Mouse (Mus musculus) lung, postnatal 36 days (tissue): ENCODE measurements at regions not wholly inside any gene's neighbourhood (a gene's known extent, or its start where the extent isn't known, plus 50 kb on each side); places are given as distances from the start of the nearest gene placed in this dataset.

Experiments
- DNase-seq: peaks from one replicate; pipeline ENCODE4 v3.0.0; 2022; ENCODE audit warnings: mixed read lengths

- DNase-seq: no peak
These were observed 52.0 kb upstream of the C030005K15Rik start for GRCm38 (mm10) chr10:97778531-97778930.

- DNase-seq: peak; percentile 76
These were observed 52.8 kb upstream of the C030005K15Rik start for GRCm38 (mm10) chr10:97779335-97779734.

- DNase-seq: no peak
These were observed 67.2 kb upstream of the C030005K15Rik start for GRCm38 (mm10) chr10:97793804-97794203.

GRCm38 (mm10) chr10:97801448-97802265 is 75.1 kb upstream of the C030005K15Rik start:
- no peak for DNase-seq

GRCm38 (mm10) chr10:97807947-97808346 is 81.4 kb upstream of the C030005K15Rik start:
- no peak for DNase-seq

- peak; percentile 11 for DNase-seq
These were observed 116.0 kb upstream of the C030005K15Rik start for GRCm38 (mm10) chr10:97842574-97842973.

GRCm38 (mm10) chr10:97851487-97851886 is 124.9 kb upstream of the C030005K15Rik start:
- DNase-seq: no peak

GRCm38 (mm10) chr10:97877088-97877487 is 150.5 kb upstream of the C030005K15Rik start:
- DNase-seq: peak; percentile 21

- no peak for DNase-seq
These were observed 159.5 kb upstream of the C030005K15Rik start for GRCm38 (mm10) chr10:97886049-97886448.

- DNase-seq: no peak
These were observed 179.2 kb upstream of the C030005K15Rik start for GRCm38 (mm10) chr10:97905793-97906192.

- DNase-seq: no peak
These were observed 199.0 kb upstream of the C030005K15Rik start for GRCm38 (mm10) chr10:97925568-97925967.

GRCm38 (mm10) chr10:97940345-97940744 is 213.8 kb upstream of the C030005K15Rik start:
- DNase-seq: no peak

- DNase-seq: no peak
These were observed 239.3 kb upstream of the C030005K15Rik start for GRCm38 (mm10) chr10:97965881-97966280.

- DNase-seq: no peak
These were observed 240.4 kb upstream of the C030005K15Rik start for GRCm38 (mm10) chr10:97966931-97967330.

GRCm38 (mm10) chr10:98007037-98007436 is 280.5 kb upstream of the C030005K15Rik start:
- no peak for DNase-seq

GRCm38 (mm10) chr10:98008355-98008754 is 281.8 kb upstream of the C030005K15Rik start:
- no peak for DNase-seq

GRCm38 (mm10) chr10:98012916-98013315 is 286.4 kb upstream of the C030005K15Rik start:
- DNase-seq: no peak

- DNase-seq: no peak
These were observed 288.7 kb upstream of the C030005K15Rik start for GRCm38 (mm10) chr10:98014985-98015902.

GRCm38 (mm10) chr10:98016596-98017304 is 290.2 kb upstream of the C030005K15Rik start:
- peak; percentile 11 for DNase-seq

- no peak for DNase-seq
These were observed 302.6 kb upstream of the C030005K15Rik start for GRCm38 (mm10) chr10:98029124-98029523.

GRCm38 (mm10) chr10:98029621-98030020 is 303.1 kb upstream of the C030005K15Rik start:
- DNase-seq: no peak

- DNase-seq: no peak
These were observed 306.1 kb upstream of the C030005K15Rik start for GRCm38 (mm10) chr10:98032661-98033060.

- DNase-seq: no peak
These were observed 315.2 kb upstream of the C030005K15Rik start for GRCm38 (mm10) chr10:98041766-98042165.
